Mouse (Mus musculus) common myeloid progenitor, adult 5-6 weeks (primary cell): ENCODE data around the gene Junb. TPM values are rescaled to one million over a fixed set of nuclear protein-coding genes. Genes with fewer than 3 reads are reported as not detected.

Experiments
- total RNA-seq: library from RNA; stranded (forward); fragments of 200-1000, 187-1606 nt; gene quantifications from 2 replicates; pipeline ENCODE4 v1.2.3, GENCODE M21; 2017

The Junb gene
- total RNA-seq, 1 experiment from 2014 or later, result 102 TPM

Other genes starting within 250 kb of the Junb start
- 11.6 and 15.5 TPM in 2 replicates for gene Nfix, start 178.4 kb downstream of the Junb start, total RNA-seq
- 2.8 and 4.1 TPM in 2 replicates for gene Dand5, start 155.9 kb downstream of the Junb start, total RNA-seq
- gene Gadd45gip1, start 147.2 kb downstream of the Junb start, total RNA-seq, result 56.5 and 63.7 TPM in 2 replicates
- gene Rad23a, start 138.1 kb downstream of the Junb start, total RNA-seq, result 30.0 and 45.4 TPM in 2 replicates
- 1,972 and 2,060 TPM in 2 replicates for gene Calr, start 131.8 kb downstream of the Junb start, total RNA-seq
- 130 and 162 TPM in 2 replicates for gene Farsa, start 121.7 kb downstream of the Junb start, total RNA-seq
- 138 and 142 TPM in 2 replicates for gene Syce2, start 106.6 kb downstream of the Junb start, total RNA-seq
- gene Gcdh, start 84.8 kb downstream of the Junb start, total RNA-seq, result 16.4 and 25.2 TPM in 2 replicates
- 71.2 and 79.8 TPM in 2 replicates for gene Klf1, start 76.8 kb downstream of the Junb start, total RNA-seq
- 41.0 and 47.0 TPM in 2 replicates for gene Dnase2a, start 70.2 kb downstream of the Junb start, total RNA-seq
- gene Mast1, start 41.4 kb downstream of the Junb start, total RNA-seq, result not detected in 2 replicates
- not detected in 2 replicates for gene Rtbdn, start 31.7 kb downstream of the Junb start, total RNA-seq
- gene Gm49661, start 9.3 kb downstream of the Junb start, total RNA-seq, result not detected in 2 replicates
- gene Prdx2, start 9.1 kb downstream of the Junb start, total RNA-seq, result 631 and 634 TPM in 2 replicates
- 95.8 and 148 TPM in 2 replicates for gene Rnaseh2a, start 9.0 kb downstream of the Junb start, total RNA-seq
- 9.2 and 13.5 TPM in 2 replicates for gene Hook2, start 11.9 kb upstream of the Junb start, total RNA-seq
- gene Best2, start 35.8 kb upstream of the Junb start, total RNA-seq, result not detected in 2 replicates
- 52.3 and 52.6 TPM in 2 replicates for gene Asna1, start 46.6 kb upstream of the Junb start, total RNA-seq
- 202 and 410 TPM in 2 replicates for gene Trir, start 48.1 kb upstream of the Junb start, total RNA-seq
- 15.5 and 23.2 TPM in 2 replicates for gene Tnpo2, start 58.2 kb upstream of the Junb start, total RNA-seq
- gene Fbxw9, start 81.3 kb upstream of the Junb start, total RNA-seq, result 3.9 and 8.4 TPM in 2 replicates
- gene Gm5741, start 89.3 kb upstream of the Junb start, total RNA-seq, result not detected in 2 replicates
- 29.8 and 34.1 TPM in 2 replicates for gene Dhps, start 93.0 kb upstream of the Junb start, total RNA-seq
- 52.3 and 58.1 TPM in 2 replicates for gene Wdr83os, start 102.0 kb upstream of the Junb start, total RNA-seq
- gene Wdr83, start 102.6 kb upstream of the Junb start, total RNA-seq, result 25.7 and 26.7 TPM in 2 replicates
- 39.6 and 42.0 TPM in 2 replicates for gene Man2b1, start 104.6 kb upstream of the Junb start, total RNA-seq
- gene Zfp791, start 144.4 kb upstream of the Junb start, total RNA-seq, result not detected in 2 replicates
- gene Cks1brt, start 173.2 kb upstream of the Junb start, total RNA-seq, result not detected in 2 replicates
- not detected in 2 replicates for gene Olfr371, start 247.3 kb upstream of the Junb start, total RNA-seq